Mouse (Mus musculus) limb, embryonic 15.5 days (tissue): ENCODE results near the gene Uchl5. TPM values are rescaled to one million over a fixed set of nuclear protein-coding genes. Genes with fewer than 3 reads are reported as not detected.

Experiments
- ATAC-seq: fragments of 200-750 bp; cut with Nextera tagmentation; 2 replicates; pipeline ENCODE4 v1.8.0; 2017; ENCODE audit warnings: low read depth, moderate TSS enrichment; ENCODE audit not compliant: insufficient number of reproducible peaks, low FRiP score, low TSS enrichment
- H3K27ac ChIP-seq: fragments of 300-500 bp; sonication (generic); 2 replicates; pipeline ENCODE4 v1.5.1; 2015; ENCODE audit warnings: moderate library complexity, mild to moderate bottlenecking, inconsistent platforms
- H3K27me3 ChIP-seq: fragments of 300-500 bp; sonication (generic); 2 replicates; pipeline ENCODE4 v1.6.1; 2015; ENCODE audit warnings: inconsistent platforms
- H3K36me3 ChIP-seq: fragments of 300-500 bp; sonication (generic); 2 replicates; pipeline ENCODE4 v1.6.1; 2015; ENCODE audit warnings: inconsistent platforms
- H3K4me1 ChIP-seq: fragments of 300-500 bp; sonication (generic); 2 replicates; pipeline ENCODE4 v1.6.1; 2015; ENCODE audit warnings: inconsistent platforms
- H3K4me2 ChIP-seq: fragments of 300-500 bp; sonication (generic); 2 replicates; pipeline ENCODE4 v1.6.1; 2015; ENCODE audit warnings: mild to moderate bottlenecking, inconsistent platforms
- H3K4me3 ChIP-seq: fragments of 300-500 bp; sonication (generic); 2 replicates; pipeline ENCODE4 v1.5.1; 2015; ENCODE audit warnings: mild to moderate bottlenecking, inconsistent platforms
- H3K9ac ChIP-seq: fragments of 300-500 bp; sonication (generic); 2 replicates; pipeline ENCODE4 v1.6.1; 2015; ENCODE audit warnings: inconsistent platforms
- H3K9me3 ChIP-seq: fragments of 300-500 bp; sonication (generic); 2 replicates; pipeline ENCODE4 v1.6.1; 2016; ENCODE audit warnings: inconsistent platforms
- WGBS: fragments of 180-500 bp; shearing (Covaris S2); methylation state at CpG from one replicate; pipeline ENCODE4 v1.1.7; 2015; 5-methylcytosine and 5-hydroxymethylcytosine counted together
- polyA plus RNA-seq: library from polyadenylated mRNA; unstranded; fragments of >200 nt; fragmentation: Nextera tagmentation; extraction: Ambion mirVana; gene quantifications from 2 replicates; pipeline ENCODE4 v1.2.1, GENCODE M21; 2015

Uchl5 gene
- 78.6 and 85.0 TPM in 2 replicates for polyA plus RNA-seq

- H3K4me1 ChIP-seq: no peaks in the 10 kb centered on the region
- H3K9ac ChIP-seq: peak within 1 kb of the TSS; percentile 71
- peaks cover 5% of the 10 kb centered on the region; the same call in 1 of the 2 replicates for H3K36me3 ChIP-seq
- peak within 1 kb of the TSS; percentile 89 for H3K4me2 ChIP-seq
- H3K27me3 ChIP-seq: no peaks in the 10 kb centered on the region
- H3K4me3 ChIP-seq: peak within 1 kb of the TSS; percentile 61
- peak; percentile 96 for ATAC-seq
- peak within 1 kb of the TSS; percentile 68 for H3K27ac ChIP-seq
- WGBS: under 1% methylated on average over 83 of the region's 84 CpGs
- no peaks in the 10 kb centered on the region for H3K9me3 ChIP-seq
Measured at GRCm38 (mm10) chr1:143776446-143777411, at the start of gene Uchl5, which contains the start of gene Trove2. Gene Uchl5, plus strand, starts transcription at chr1:143777272. Gene Trove2, minus strand, starts transcription at chr1:143777068.

GRCm38 (mm10) chr1:143727701-143728445 lies 49.2 kb upstream of the Uchl5 start:
- no peak for ATAC-seq
- no peak overlapping the region for H3K9ac ChIP-seq
- no peak overlapping the region for H3K4me3 ChIP-seq
- no peaks in the 10 kb centered on the region for H3K4me1 ChIP-seq
- no peaks in the 10 kb centered on the region for H3K9me3 ChIP-seq
- H3K27me3 ChIP-seq: no peaks in the 10 kb centered on the region
- H3K36me3 ChIP-seq: no peaks in the 10 kb centered on the region
- H3K4me2 ChIP-seq: no peak overlapping the region
- H3K27ac ChIP-seq: no peak overlapping the region
- WGBS: 65% methylated on average over 9 of the region's 9 CpGs

- Histone ChIP-seq H3K9ac (no peak overlapping the region), H3K36me3 (no peaks in the 10 kb centered on the region), H3K27ac (no peak overlapping the region), H3K4me3 (no peak overlapping the region), H3K27me3 (no peaks in the 10 kb centered on the region), H3K4me2 (no peak overlapping the region), H3K9me3 (no peaks in the 10 kb centered on the region), H3K4me1 (no peaks in the 10 kb centered on the region)
- WGBS: 75% methylated on average over 2 of the region's 2 CpGs
- no peak for ATAC-seq
Measured at GRCm38 (mm10) chr1:143730899-143731298, 46.2 kb upstream of the Uchl5 start.

- WGBS: 44% methylated on average over 4 of the region's 4 CpGs
- Histone ChIP-seq H3K9me3 (no peaks in the 10 kb centered on the region), H3K36me3 (no peaks in the 10 kb centered on the region), H3K4me1 (no peaks in the 10 kb centered on the region), H3K27me3 (no peaks in the 10 kb centered on the region), H3K4me3 (no peak overlapping the region), H3K9ac (no peak overlapping the region), H3K27ac (no peak overlapping the region), H3K4me2 (no peak overlapping the region)
- no peak for ATAC-seq
Measured at GRCm38 (mm10) chr1:143731691-143732090, 45.4 kb upstream of the Uchl5 start.

GRCm38 (mm10) chr1:143733914-143734410 lies 43.1 kb upstream of the Uchl5 start:
- Histone ChIP-seq H3K4me1 (no peaks in the 10 kb centered on the region), H3K36me3 (no peaks in the 10 kb centered on the region), H3K9me3 (no peaks in the 10 kb centered on the region), H3K27me3 (no peaks in the 10 kb centered on the region), H3K27ac (no peak overlapping the region), H3K4me3 (no peak overlapping the region), H3K4me2 (no peak overlapping the region), H3K9ac (no peak overlapping the region)
- 73% methylated on average over 5 of the region's 5 CpGs for WGBS
- no peak for ATAC-seq

GRCm38 (mm10) chr1:143738811-143739210 lies 38.3 kb upstream of the Uchl5 start:
- peak overlapping the region; percentile 79 for H3K4me2 ChIP-seq
- no peak for ATAC-seq
- WGBS: 26% methylated on average over 11 of the region's 11 CpGs
- H3K27me3 ChIP-seq: no peaks in the 10 kb centered on the region
- no peaks in the 10 kb centered on the region for H3K4me1 ChIP-seq
- peaks cover 12% of the 10 kb centered on the region for H3K36me3 ChIP-seq
- no peak overlapping the region for H3K27ac ChIP-seq
- H3K4me3 ChIP-seq: peak overlapping the region; percentile 82
- no peaks in the 10 kb centered on the region for H3K9me3 ChIP-seq
- peak overlapping the region; percentile 72; the same call in 1 of the 2 replicates for H3K9ac ChIP-seq

- WGBS: under 1% methylated on average over 70 of the region's 71 CpGs
- peak; percentile 81 for ATAC-seq
- H3K4me1 ChIP-seq: no peaks in the 10 kb centered on the region
Measured at GRCm38 (mm10) chr1:143739361-143740350, 37.4 kb upstream of the Uchl5 start.

GRCm38 (mm10) chr1:143740581-143740980 lies 36.5 kb upstream of the Uchl5 start:
- Histone ChIP-seq H3K27me3 (no peaks in the 10 kb centered on the region), H3K4me2 (no peak overlapping the region), H3K27ac (no peak overlapping the region), H3K4me3 (no peak overlapping the region), H3K9ac (no peak overlapping the region), H3K9me3 (no peaks in the 10 kb centered on the region), H3K36me3 (peaks cover 26% of the 10 kb centered on the region), H3K4me1 (no peaks in the 10 kb centered on the region)
- ATAC-seq: no peak
- 80% methylated on average over 10 of the region's 10 CpGs for WGBS

More at GRCm38 (mm10) chr1:143739361-143740350, 37.4 kb upstream of the Uchl5 start:
- Histone ChIP-seq H3K4me2 (peak overlapping the region; percentile 79), H3K36me3 (peaks cover 18% of the 10 kb centered on the region), H3K9me3 (no peaks in the 10 kb centered on the region), H3K4me3 (peak overlapping the region; percentile 82), H3K27me3 (no peaks in the 10 kb centered on the region), H3K27ac (peak overlapping the region; percentile 85), H3K9ac (peak overlapping the region; percentile 72)

- WGBS: 83% methylated on average over 5 of the region's 5 CpGs
- H3K27me3 ChIP-seq: no peaks in the 10 kb centered on the region
- no peak for ATAC-seq
- no peak overlapping the region for H3K27ac ChIP-seq
- H3K36me3 ChIP-seq: peaks cover 33% of the 10 kb centered on the region
- no peaks in the 10 kb centered on the region for H3K9me3 ChIP-seq
- H3K9ac ChIP-seq: no peak overlapping the region
- no peak overlapping the region for H3K4me3 ChIP-seq
- H3K4me1 ChIP-seq: no peaks in the 10 kb centered on the region
- H3K4me2 ChIP-seq: no peak overlapping the region
Measured at GRCm38 (mm10) chr1:143741331-143741730, 35.7 kb upstream of the Uchl5 start.

GRCm38 (mm10) chr1:143742186-143742585 lies 34.9 kb upstream of the Uchl5 start:
- ATAC-seq: no peak
- WGBS: 91% methylated on average over 6 of the region's 6 CpGs

GRCm38 (mm10) chr1:143745871-143746270 lies 31.2 kb upstream of the Uchl5 start:
- no peak overlapping the region for H3K4me3 ChIP-seq
- no peak overlapping the region for H3K27ac ChIP-seq
- H3K4me1 ChIP-seq: no peaks in the 10 kb centered on the region
- WGBS: 86% methylated on average over 10 of the region's 10 CpGs
- H3K9ac ChIP-seq: no peak overlapping the region
- no peak overlapping the region for H3K4me2 ChIP-seq
- H3K36me3 ChIP-seq: peaks cover 47% of the 10 kb centered on the region
- no peak for ATAC-seq
- H3K9me3 ChIP-seq: no peaks in the 10 kb centered on the region
- no peaks in the 10 kb centered on the region for H3K27me3 ChIP-seq

More at GRCm38 (mm10) chr1:143742186-143742585, 34.9 kb upstream of the Uchl5 start:
- no peak overlapping the region for H3K4me2 ChIP-seq
- no peak overlapping the region for H3K4me3 ChIP-seq
- H3K9ac ChIP-seq: no peak overlapping the region
- H3K27me3 ChIP-seq: no peaks in the 10 kb centered on the region
- peaks cover 41% of the 10 kb centered on the region for H3K36me3 ChIP-seq
- no peaks in the 10 kb centered on the region for H3K9me3 ChIP-seq
- H3K27ac ChIP-seq: no peak overlapping the region
- H3K4me1 ChIP-seq: no peaks in the 10 kb centered on the region
